Mouse (Mus musculus) B cell, adult (primary cell): ENCODE data around the gene Gm8797. TPM values are rescaled to one million over a fixed set of nuclear protein-coding genes. Genes with fewer than 3 reads are reported as not detected.

Experiments used
- total RNA-seq: library from RNA; stranded (reverse); gene quantifications from 4 replicates; pipeline ENCODE4 v1.2.4, GENCODE M21; 2023; ENCODE audit not compliant: inconsistent age

Gene Gm8797
- 6.0 to 55.9 TPM (median 41.4 TPM) in 4 replicates for total RNA-seq

DNA sequence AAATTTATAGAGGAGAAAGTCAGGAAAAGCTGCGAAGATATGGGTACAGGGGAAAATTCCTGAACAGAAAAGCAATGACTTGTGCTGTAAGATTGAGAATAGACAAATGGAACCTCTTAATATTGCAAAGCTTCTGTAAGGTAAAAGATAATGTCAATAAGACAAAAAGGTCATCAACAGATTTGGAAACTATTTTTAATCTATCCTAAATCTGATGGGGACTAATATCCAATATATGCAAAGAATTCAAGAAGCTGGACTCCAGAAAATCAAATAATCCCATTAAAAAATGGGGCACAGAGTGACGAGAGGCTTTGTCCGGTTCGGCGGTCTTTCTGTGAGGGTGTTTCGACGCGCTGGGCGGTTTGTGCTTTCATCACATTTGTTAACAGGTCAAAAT, at the start of gene Gm8797:
Gene Gm8797 (plus strand): TSS at position 301 of the 400 bp plus-strand sequence.

